In the genomic region with DNA sequence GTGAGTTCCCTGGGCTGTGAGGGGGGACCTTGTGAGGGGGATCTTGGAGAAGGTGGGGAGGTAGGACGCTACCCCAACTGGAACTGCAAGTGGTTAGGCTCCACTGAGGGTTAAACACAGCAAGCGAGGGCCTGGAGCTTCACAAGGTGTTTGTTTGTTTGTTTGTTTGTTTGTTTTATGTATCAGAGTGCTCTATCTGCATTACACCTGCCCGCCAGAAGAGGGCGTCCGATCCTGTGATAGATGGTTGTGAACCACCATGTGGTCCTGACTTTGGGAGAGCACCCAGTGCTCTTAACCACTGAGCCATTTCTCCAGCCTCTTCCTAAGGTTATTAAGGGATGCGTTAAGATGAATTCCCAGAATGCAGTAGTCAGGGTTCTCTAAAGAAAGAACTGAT, we compare ENCODE assay signal across 7 mouse cellular contexts. TPM values are rescaled to one million over a fixed set of nuclear protein-coding genes. Genes with fewer than 3 reads are reported as not detected.
DNase-seq lines count a peak whose midpoint lies in the region; ATAC-seq and TF ChIP-seq lines count a peak whose summit lies in the region.

No protein-coding gene starts in this region.

- peaks cover 6% of the 10 kb centered on the region for H3K4me1 ChIP-seq in thymus, adult 2 months (replicated peaks; ENCODE audit: control insufficient read depth, insufficient read depth, low read length)
- H3K4me1 ChIP-seq in embryonic facial prominence, embryonic 13.5 days = peaks cover 13% of the 10 kb centered on the region
- H3K4me1 ChIP-seq in intestine, embryonic 15.5 days (replicated peaks) = peaks cover 8% of the 10 kb centered on the region
- H3K4me1 ChIP-seq in midbrain, embryonic 10.5 days = peaks cover 8% of the 10 kb centered on the region

- no peak overlapping the region for H3K27ac ChIP-seq in thymus, adult 2 months (ENCODE audit: control insufficient read depth, insufficient read depth, low read length)
- H3K27ac ChIP-seq in embryonic facial prominence, embryonic 13.5 days = no peak overlapping the region
- H3K27ac ChIP-seq in intestine, embryonic 15.5 days = no peak overlapping the region
- peak overlapping the region; percentile 69; the same call in 1 of the 2 replicates for H3K27ac ChIP-seq in midbrain, embryonic 10.5 days (replicated peaks)

- H3K27me3 ChIP-seq in thymus, adult 2 months (ENCODE audit: control insufficient read depth, insufficient read depth, low read length) = no peaks in the 10 kb centered on the region
- no peaks in the 10 kb centered on the region for H3K27me3 ChIP-seq in embryonic facial prominence, embryonic 13.5 days
- H3K27me3 ChIP-seq in intestine, embryonic 15.5 days (replicated peaks) = no peaks in the 10 kb centered on the region
- no peaks in the 10 kb centered on the region for H3K27me3 ChIP-seq in midbrain, embryonic 10.5 days (ENCODE audit: low read depth, poor library complexity, severe bottlenecking)

- TF ChIP-seq CTCF in thymus, adult 2 months (IDR thresholded peaks at IDR 0.05; ENCODE audit: borderline replicate concordance, control insufficient read depth, extremely low read depth, insufficient read depth, low read length, poor library complexity) = no peak

- no peak for ATAC-seq in embryonic facial prominence, embryonic 13.5 days (ENCODE audit: insufficient number of reproducible peaks, insufficient read depth, low FRiP score, low TSS enrichment, low read depth)
- no peak for ATAC-seq in intestine, embryonic 15.5 days

- H3K9me3 ChIP-seq in embryonic facial prominence, embryonic 13.5 days = no peaks in the 10 kb centered on the region
- H3K9me3 ChIP-seq in intestine, embryonic 15.5 days = no peaks in the 10 kb centered on the region
- H3K9me3 ChIP-seq in midbrain, embryonic 10.5 days (replicated peaks) = no peaks in the 10 kb centered on the region

- no peak for TF ChIP-seq POLR2A in thymus, adult 2 months (IDR thresholded peaks at IDR 0.05; ENCODE audit: control insufficient read depth, extremely low read depth, insufficient read depth, low read length, poor library complexity)

- H3K4me2 ChIP-seq in embryonic facial prominence, embryonic 13.5 days = peak overlapping the region; percentile 77
- H3K4me2 ChIP-seq in intestine, embryonic 15.5 days (replicated peaks) = peak overlapping the region; percentile 73

- H3K4me3 ChIP-seq in thymus, adult 2 months (ENCODE audit: control insufficient read depth, insufficient read depth, low read length) = no peak overlapping the region; the same call in 1 of the 2 replicates
- peak overlapping the region; percentile 42 for H3K4me3 ChIP-seq in embryonic facial prominence, embryonic 13.5 days
- H3K4me3 ChIP-seq in intestine, embryonic 15.5 days (replicated peaks) = no peak overlapping the region
- peak overlapping the region; percentile 51 for H3K4me3 ChIP-seq in midbrain, embryonic 10.5 days

- H3K9ac ChIP-seq in embryonic facial prominence, embryonic 13.5 days = peak overlapping the region; percentile 59; the same call in 1 of the 2 replicates
- H3K9ac ChIP-seq in intestine, embryonic 15.5 days = no peak overlapping the region

- H3K36me3 ChIP-seq in thymus, adult 2 months (ENCODE audit: control insufficient read depth, insufficient read depth, low read length) = no peaks in the 10 kb centered on the region
- H3K36me3 ChIP-seq in embryonic facial prominence, embryonic 13.5 days = no peaks in the 10 kb centered on the region
- no peaks in the 10 kb centered on the region for H3K36me3 ChIP-seq in intestine, embryonic 15.5 days
- no peaks in the 10 kb centered on the region for H3K36me3 ChIP-seq in midbrain, embryonic 10.5 days

- DNase-seq in thymus, adult 2 months = peak; percentile 18
- DNase-seq in thymus, postnatal 10 days (ENCODE audit: low spot score in 2 of 2) = no peak
- no peak for DNase-seq in midbrain, embryonic 10.5 days (ENCODE audit: low spot score)
- DNase-seq in frontal cortex, postnatal 36 days (ENCODE audit: low spot score in 2 of 2) = no peak
- DNase-seq in right cerebral cortex, postnatal 14 days = no peak

- WGBS in thymus, adult 2 months = 56% methylated on average over 6 of the region's 6 CpGs
- 38% methylated on average over 6 of the region's 6 CpGs for WGBS in embryonic facial prominence, embryonic 13.5 days
- 33% methylated on average over 6 of the region's 6 CpGs for WGBS in intestine, embryonic 15.5 days
- WGBS in midbrain, embryonic 10.5 days = 30% methylated on average over 6 of the region's 6 CpGs

RNA-seq across cellular contexts. Expression of a gene that starts 15.7 kb away (rescaled TPM):
- polyA plus RNA-seq in thymus, adult 2 months (2012; rRNA removed) = 0.38 TPM in 1 of 2 replicates, not detected in the other
- 2.4 and 6.1 TPM in 2 replicates for polyA plus RNA-seq in embryonic facial prominence, embryonic 13.5 days (2015; fragmentation: Nextera tagmentation; extraction: Ambion mirVana)
- 7.9 and 8.4 TPM in 2 replicates for polyA plus RNA-seq in intestine, embryonic 15.5 days (2015; fragmentation: Nextera tagmentation; extraction: Ambion mirVana)
- polyA plus RNA-seq in midbrain, embryonic 10.5 days (2016; fragmentation: Nextera tagmentation; extraction: Ambion mirVana) = 9.6 and 12.9 TPM in 2 replicates

RNA-seq across cellular contexts. Expression of a gene that starts 26.9 kb away (rescaled TPM):
- polyA plus RNA-seq in thymus, adult 2 months (2012; rRNA removed) = 12.0 and 15.0 TPM in 2 replicates
- 62.8 and 67.5 TPM in 2 replicates for polyA plus RNA-seq in embryonic facial prominence, embryonic 13.5 days (2015; fragmentation: Nextera tagmentation; extraction: Ambion mirVana)
- 28.6 and 31.2 TPM in 2 replicates for polyA plus RNA-seq in intestine, embryonic 15.5 days (2015; fragmentation: Nextera tagmentation; extraction: Ambion mirVana)
- 36.8 and 41.3 TPM in 2 replicates for polyA plus RNA-seq in midbrain, embryonic 10.5 days (2016; fragmentation: Nextera tagmentation; extraction: Ambion mirVana)

RNA-seq across cellular contexts. Expression of a gene that starts 34.8 kb away (rescaled TPM):
- polyA plus RNA-seq in thymus, adult 2 months (2012; rRNA removed) = 196 and 226 TPM in 2 replicates
- polyA plus RNA-seq in embryonic facial prominence, embryonic 13.5 days (2015; fragmentation: Nextera tagmentation; extraction: Ambion mirVana) = 172 and 199 TPM in 2 replicates
- polyA plus RNA-seq in intestine, embryonic 15.5 days (2015; fragmentation: Nextera tagmentation; extraction: Ambion mirVana) = 146 and 154 TPM in 2 replicates
- 127 and 135 TPM in 2 replicates for polyA plus RNA-seq in midbrain, embryonic 10.5 days (2016; fragmentation: Nextera tagmentation; extraction: Ambion mirVana)

RNA-seq across cellular contexts. Expression of a gene that starts 43.4 kb away (rescaled TPM):
- polyA plus RNA-seq in thymus, adult 2 months (2012; rRNA removed) = 1,774 and 1,821 TPM in 2 replicates
- polyA plus RNA-seq in embryonic facial prominence, embryonic 13.5 days (2015; fragmentation: Nextera tagmentation; extraction: Ambion mirVana) = 512 and 574 TPM in 2 replicates
- polyA plus RNA-seq in intestine, embryonic 15.5 days (2015; fragmentation: Nextera tagmentation; extraction: Ambion mirVana) = 450 and 479 TPM in 2 replicates
- 320 and 401 TPM in 2 replicates for polyA plus RNA-seq in midbrain, embryonic 10.5 days (2016; fragmentation: Nextera tagmentation; extraction: Ambion mirVana)

RNA-seq across cellular contexts. Expression of a gene that starts 50.7 kb away (rescaled TPM):
- 36.8 and 42.8 TPM in 2 replicates for polyA plus RNA-seq in thymus, adult 2 months (2012; rRNA removed)
- polyA plus RNA-seq in embryonic facial prominence, embryonic 13.5 days (2015; fragmentation: Nextera tagmentation; extraction: Ambion mirVana) = 78.7 and 88.4 TPM in 2 replicates
- polyA plus RNA-seq in intestine, embryonic 15.5 days (2015; fragmentation: Nextera tagmentation; extraction: Ambion mirVana) = 60.0 and 63.7 TPM in 2 replicates
- 70.0 and 71.5 TPM in 2 replicates for polyA plus RNA-seq in midbrain, embryonic 10.5 days (2016; fragmentation: Nextera tagmentation; extraction: Ambion mirVana)

Comparison
In these comparisons a context has a peak if more than half of its experiments do, and no peak if none do; other contexts are left out.
1. H3K4me3 ChIP-seq: peak in embryonic facial prominence, embryonic 13.5 days (single experiment) and midbrain, embryonic 10.5 days (single experiment); none in thymus, adult 2 months (single experiment) and intestine, embryonic 15.5 days (single experiment).